Mouse (Mus musculus): Measurements from ENCODE around the gene Srsf12. TPM values are rescaled to one million over a fixed set of nuclear protein-coding genes. Genes with fewer than 3 reads are reported as not detected.

The Srsf12 gene
- total RNA-seq, 2 experiments from 2014 or later: not detected

GRCm38 (mm10) chr4:33249716-33250230 lies 41.0 kb downstream of the Srsf12 start:
- DNase-seq: no peak

GRCm38 (mm10) chr4:33250867-33251266 lies 42.1 kb downstream of the Srsf12 start:
- DNase-seq: no peak

GRCm38 (mm10) chr4:33254706-33255105 lies 45.9 kb downstream of the Srsf12 start:
- DNase-seq: no peak

- DNase-seq: no peak
These were observed 48.6 kb downstream of the Srsf12 start for GRCm38 (mm10) chr4:33257263-33257964.

- DNase-seq: no peak
These were observed 51.5 kb downstream of the Srsf12 start for GRCm38 (mm10) chr4:33260311-33260710.

- peak; percentile 91 for DNase-seq
These were observed 52.5 kb downstream of the Srsf12 start for GRCm38 (mm10) chr4:33261311-33261753.

- DNase-seq: no peak
These were observed 54.1 kb downstream of the Srsf12 start for GRCm38 (mm10) chr4:33262897-33263296.

DNA sequence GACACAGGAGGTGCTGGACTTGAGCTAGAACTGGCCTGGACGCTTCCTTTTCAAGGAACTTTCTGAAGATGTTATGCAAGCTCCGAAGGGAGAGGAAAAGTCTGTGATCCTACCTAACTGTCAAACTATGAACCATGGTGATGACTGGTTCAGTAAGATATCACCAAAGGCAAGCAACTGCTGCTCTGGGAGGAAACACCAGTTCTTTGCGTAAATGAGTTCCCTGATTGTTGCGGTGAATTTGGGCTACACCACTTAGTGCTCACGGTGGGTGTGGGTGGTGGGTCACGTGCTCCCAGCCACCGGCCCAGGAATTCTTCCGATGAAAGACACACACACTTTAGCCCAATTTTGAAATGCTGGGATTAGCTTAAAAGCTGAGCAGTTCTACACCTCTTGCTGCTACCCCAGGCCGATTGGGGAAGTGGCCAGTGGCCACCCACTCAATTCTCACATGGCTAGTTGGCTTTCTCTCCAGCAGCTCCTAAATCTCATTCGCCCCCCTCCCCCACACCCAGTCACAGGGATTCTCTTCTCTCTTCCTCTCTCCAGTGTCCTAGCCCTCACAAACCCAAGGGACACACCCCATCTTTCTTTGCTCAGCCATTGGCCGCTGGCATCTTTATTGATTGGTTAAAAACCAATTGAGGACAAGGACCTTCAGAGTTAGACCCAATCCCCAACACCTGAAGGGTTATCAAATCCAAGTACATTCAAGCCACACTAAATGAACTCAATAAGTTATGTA lies 56.4 kb downstream of the Srsf12 start:
- no peak for DNase-seq

- DNase-seq: no peak
These were observed 61.9 kb downstream of the Srsf12 start for GRCm38 (mm10) chr4:33270386-33271314.

- DNase-seq: no peak
These were observed 64.6 kb downstream of the Srsf12 start for GRCm38 (mm10) chr4:33273437-33273836.

- DNase-seq: no peak
These were observed 73.3 kb downstream of the Srsf12 start for GRCm38 (mm10) chr4:33281891-33282685.

Other genes with a start within 250 kb of the Srsf12 start
- 100 to 1,000 TPM; 126 to 165 TPM for gene Rragd, start 226.0 kb upstream of the Srsf12 start, total RNA-seq (2021)
- gene Ube2j1, start 177.6 kb upstream of the Srsf12 start, total RNA-seq (2021): 10 to 100 TPM; 42.6 to 45.9 TPM
- 1 to 10 TPM; 6.2 to 9.6 TPM for gene Gabrr2, start 146.0 kb upstream of the Srsf12 start, total RNA-seq (2021)
- under 1 TPM in 1 of 2 experiments, not detected in 1; 0.11 TPM for gene Gabrr1, start 76.5 kb upstream of the Srsf12 start, total RNA-seq (2021)
- gene Pm20d2, start 19.3 kb upstream of the Srsf12 start, total RNA-seq (2021): 10 to 100 TPM; 36.7 to 39.6 TPM
- 100 to 1,000 TPM; 132 to 145 TPM for gene Pnrc1, start 81.2 kb downstream of the Srsf12 start, total RNA-seq (2021)
- gene Rngtt, start 101.3 kb downstream of the Srsf12 start, total RNA-seq (2021): 1 to 10 TPM; 6.3 to 8.6 TPM